In the genomic region with DNA sequence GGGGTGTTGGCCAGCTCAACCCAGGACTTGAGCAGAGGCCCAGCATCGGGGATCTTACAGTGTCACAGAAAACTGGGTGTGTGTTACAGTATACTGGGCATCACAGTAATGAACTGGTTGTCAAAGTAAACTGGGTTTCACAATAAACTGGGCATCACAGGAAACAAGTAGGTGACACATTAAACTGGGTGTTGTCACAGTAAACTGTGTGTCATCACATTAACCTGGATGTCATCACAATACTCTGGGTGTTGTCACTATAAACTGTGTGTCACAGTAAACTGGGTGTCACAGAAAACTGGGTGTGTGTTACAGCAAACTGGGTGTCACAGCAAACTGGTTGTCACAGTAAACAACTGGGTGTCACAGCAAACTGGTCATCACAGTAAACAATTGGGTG, we compare ENCODE assay signal across 18 mouse cellular contexts. TPM values are rescaled to one million over a fixed set of nuclear protein-coding genes. Genes with fewer than 3 reads are reported as not detected.
DNase-seq lines count a peak whose midpoint lies in the region; ATAC-seq lines count a peak whose summit lies in the region.
"Had no signal": no experiment of that assay in that cellular context is flagged by ENCODE, and none has a peak within 500 bp of the region (broad histone marks: within the 10 kb centered on the region; RNA-seq: fewer than 3 reads in every experiment).

No protein-coding gene starts in this region.

- DNase-seq in spleen, postnatal 4 days (ENCODE audit: low spot score in 2 of 2), result peak; percentile 3 to 41
- no peak for DNase-seq in spleen, adult 12 weeks (ENCODE audit: low spot score)
- DNase-seq in right cerebral cortex, postnatal 14 days, result no peak
- DNase-seq: adrenal gland, adult 2 months; adrenal gland, postnatal 14 days; adrenal gland, postnatal 36 days; cerebellum, adult 11-12 months; cerebellum, adult 2 months; cerebellum, adult 9-10 months; cerebellum, postnatal 10 days; cerebellum, postnatal 25 days; forebrain, postnatal 0 days had no signal

- peak; percentile 90 for ATAC-seq in megakaryocyte, adult 5-6 weeks (ENCODE audit: poor library complexity, severe bottlenecking)
- ATAC-seq in neutrophil, adult 5-6 weeks (ENCODE audit: extremely low read depth, insufficient number of reproducible peaks, low FRiP score, poor library complexity, severe bottlenecking), result peak; percentile 62
- ATAC-seq: forebrain, embryonic 13.5 days; forebrain, embryonic 15.5 days; forebrain, postnatal 0 days had no signal

RNA-seq across cellular contexts. Expression of gene Trem1, which starts 17.1 kb away (rescaled TPM):
- total RNA-seq in megakaryocyte, adult 5-6 weeks (2015), result 5.4 and 6.6 TPM in 2 replicates
- 18.9 and 19.2 TPM in 2 replicates for total RNA-seq in megakaryocyte, adult 5-6 weeks (2017)
- 172 and 173 TPM in 2 replicates for total RNA-seq in neutrophil, adult 5-6 weeks (2017)
- total RNA-seq: ES-E14, MEL had no signal

RNA-seq across cellular contexts. Expression of gene Trem3, which starts 32.1 kb away (rescaled TPM):
- total RNA-seq in megakaryocyte, adult 5-6 weeks (2015), result 77.8 and 87.0 TPM in 2 replicates
- total RNA-seq in megakaryocyte, adult 5-6 weeks (2017), result 72.1 and 98.8 TPM in 2 replicates
- total RNA-seq in neutrophil, adult 5-6 weeks (2017), result 140 and 149 TPM in 2 replicates
- total RNA-seq: adrenal gland, postnatal 36 days; ES-E14; forebrain, postnatal 0 days; MEL had no signal

RNA-seq across cellular contexts. Expression of gene A530064D06Rik, which starts 48.4 kb away (rescaled TPM):
- 43.0 and 46.9 TPM in 2 replicates for total RNA-seq in megakaryocyte, adult 5-6 weeks (2015)
- 58.8 and 60.9 TPM in 2 replicates for total RNA-seq in megakaryocyte, adult 5-6 weeks (2017)
- 129 and 143 TPM in 2 replicates for total RNA-seq in neutrophil, adult 5-6 weeks (2017)
- total RNA-seq: adrenal gland, adult 2 months; adrenal gland, postnatal 14 days; adrenal gland, postnatal 36 days; ES-E14; forebrain, postnatal 0 days; MEL had no signal

RNA-seq across cellular contexts. Expression of gene Treml4, which starts 48.7 kb away (rescaled TPM):
- total RNA-seq in megakaryocyte, adult 5-6 weeks (2015), result 5.5 and 6.3 TPM in 2 replicates
- total RNA-seq in megakaryocyte, adult 5-6 weeks (2017), result 15.4 and 20.2 TPM in 2 replicates
- total RNA-seq in neutrophil, adult 5-6 weeks (2017), result 47.1 and 49.0 TPM in 2 replicates
- total RNA-seq: forebrain, postnatal 0 days had no signal

Comparison
In these comparisons a context has a peak if more than half of its experiments do, and no peak if none do; other contexts are left out.
1. DNase-seq: peak in spleen, postnatal 4 days (2 of 2); none in spleen, adult 12 weeks (single experiment) and right cerebral cortex, postnatal 14 days (single experiment).